Mouse (Mus musculus): ENCODE measurements around the gene Mob3b. TPM values are rescaled to one million over a fixed set of nuclear protein-coding genes. Genes with fewer than 3 reads are reported as not detected.

Gene Mob3b
- polyA plus RNA-seq, 1 experiment from 2014 or later: 3.8 TPM

DNA sequence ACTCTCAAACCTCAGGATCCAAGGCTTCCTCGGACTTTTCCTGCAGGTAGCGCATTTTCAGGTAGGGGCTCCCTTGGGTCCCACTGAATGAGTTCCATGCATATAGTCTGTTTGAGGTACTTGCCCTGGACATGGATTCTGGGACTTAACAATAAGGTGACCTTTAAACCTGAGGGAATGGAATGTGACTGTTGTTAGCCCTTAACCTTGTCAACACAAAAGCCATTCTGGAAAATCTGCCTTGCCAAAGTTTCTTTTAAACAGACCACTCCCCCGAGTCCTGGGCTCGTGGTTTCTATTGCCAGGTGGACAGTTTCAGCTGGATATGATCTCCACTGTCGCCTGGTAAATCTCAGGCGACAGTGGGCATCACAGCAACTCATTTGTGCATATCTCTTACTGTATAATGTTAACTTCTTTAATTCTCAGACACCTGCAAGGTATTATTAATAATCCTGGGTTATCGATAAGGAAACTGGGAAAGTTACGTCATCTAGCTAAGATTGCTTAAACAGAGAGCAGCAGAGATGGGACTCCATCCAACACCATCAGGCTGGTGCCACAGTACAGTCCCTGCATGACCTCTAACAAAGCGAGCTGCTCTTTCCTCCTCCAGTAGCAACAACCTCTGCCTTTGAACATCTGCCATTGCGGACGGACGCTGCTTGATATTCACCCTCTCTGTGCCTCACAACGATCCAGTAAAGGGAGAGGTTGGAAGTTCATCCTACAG, 43.6 kb downstream of the Mob3b start:
- no peak overlapping the region for H3K27ac ChIP-seq (replicated peaks)
- WGBS: 53% methylated on average over 13 of the region's 13 CpGs

DNA sequence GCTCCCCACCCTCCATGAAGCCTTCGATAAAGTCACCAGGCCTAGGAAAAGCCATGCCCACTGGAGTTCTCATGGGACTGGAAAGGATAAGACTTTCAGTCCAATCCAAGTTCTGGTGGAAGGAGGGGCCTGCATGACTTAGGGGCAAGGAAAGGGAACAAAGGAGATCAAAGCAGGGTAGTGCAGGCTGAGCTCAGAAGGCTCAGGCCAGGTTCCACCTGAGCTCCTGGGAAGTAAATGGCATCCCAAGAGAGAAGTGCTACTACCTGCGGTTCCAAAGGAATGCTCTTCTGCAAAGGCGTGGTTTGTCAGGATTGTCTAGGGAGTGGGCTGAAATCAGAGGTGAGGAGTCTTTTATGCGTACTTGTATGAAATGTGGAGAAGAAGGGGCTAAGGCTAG, 44.8 kb downstream of the Mob3b start:
- ATAC-seq (ENCODE audit: extremely low read depth, insufficient number of reproducible peaks, low FRiP score, low TSS enrichment): no peak
- peaks cover 17% of the 10 kb centered on the region for H3K4me1 ChIP-seq
- WGBS: 82% methylated on average over 4 of the region's 4 CpGs
- no peaks in the 10 kb centered on the region for H3K27me3 ChIP-seq (replicated peaks)
- H3K9me3 ChIP-seq: no peaks in the 10 kb centered on the region
- no peak overlapping the region for H3K9ac ChIP-seq
- H3K27ac ChIP-seq (replicated peaks): no peak overlapping the region
- no peak overlapping the region for H3K4me2 ChIP-seq
- H3K36me3 ChIP-seq: no peaks in the 10 kb centered on the region
- no peak overlapping the region for H3K4me3 ChIP-seq

More for the DNA sequence above, 43.6 kb downstream of the Mob3b start:
- Histone ChIP-seq H3K4me2 (no peak overlapping the region), H3K27me3 (replicated peaks) (no peaks in the 10 kb centered on the region), H3K4me3 (no peak overlapping the region), H3K9me3 (no peaks in the 10 kb centered on the region), H3K4me1 (peaks cover 17% of the 10 kb centered on the region), H3K9ac (0 out of 2 replicates have a peak overlapping the region, but pooled peaks have one; percentile 14), H3K36me3 (no peaks in the 10 kb centered on the region)
- no peak for ATAC-seq (ENCODE audit: extremely low read depth, insufficient number of reproducible peaks, low FRiP score, low TSS enrichment)

GRCm38 (mm10) chr4:35105115-35105773, 52.0 kb downstream of the Mob3b start:
- no peak for ATAC-seq (ENCODE audit: extremely low read depth, insufficient number of reproducible peaks, low FRiP score, low TSS enrichment)
- Histone ChIP-seq H3K27ac (replicated peaks) (no peak overlapping the region), H3K36me3 (no peaks in the 10 kb centered on the region), H3K9ac (no peak overlapping the region), H3K9me3 (no peaks in the 10 kb centered on the region), H3K4me3 (no peak overlapping the region), H3K4me2 (no peak overlapping the region), H3K27me3 (replicated peaks) (no peaks in the 10 kb centered on the region), H3K4me1 (peaks cover 4% of the 10 kb centered on the region)
- WGBS: 71% methylated on average over 14 of the region's 14 CpGs

GRCm38 (mm10) chr4:35101201-35101600, 56.1 kb downstream of the Mob3b start:
- Histone ChIP-seq H3K36me3 (no peaks in the 10 kb centered on the region), H3K4me3 (no peak overlapping the region), H3K27ac (replicated peaks) (no peak overlapping the region), H3K4me1 (peaks cover 14% of the 10 kb centered on the region), H3K4me2 (no peak overlapping the region), H3K27me3 (replicated peaks) (no peaks in the 10 kb centered on the region), H3K9me3 (no peaks in the 10 kb centered on the region), H3K9ac (no peak overlapping the region)
- ATAC-seq (ENCODE audit: extremely low read depth, insufficient number of reproducible peaks, low FRiP score, low TSS enrichment): no peak
- 64% methylated on average over 7 of the region's 7 CpGs for WGBS

DNA sequence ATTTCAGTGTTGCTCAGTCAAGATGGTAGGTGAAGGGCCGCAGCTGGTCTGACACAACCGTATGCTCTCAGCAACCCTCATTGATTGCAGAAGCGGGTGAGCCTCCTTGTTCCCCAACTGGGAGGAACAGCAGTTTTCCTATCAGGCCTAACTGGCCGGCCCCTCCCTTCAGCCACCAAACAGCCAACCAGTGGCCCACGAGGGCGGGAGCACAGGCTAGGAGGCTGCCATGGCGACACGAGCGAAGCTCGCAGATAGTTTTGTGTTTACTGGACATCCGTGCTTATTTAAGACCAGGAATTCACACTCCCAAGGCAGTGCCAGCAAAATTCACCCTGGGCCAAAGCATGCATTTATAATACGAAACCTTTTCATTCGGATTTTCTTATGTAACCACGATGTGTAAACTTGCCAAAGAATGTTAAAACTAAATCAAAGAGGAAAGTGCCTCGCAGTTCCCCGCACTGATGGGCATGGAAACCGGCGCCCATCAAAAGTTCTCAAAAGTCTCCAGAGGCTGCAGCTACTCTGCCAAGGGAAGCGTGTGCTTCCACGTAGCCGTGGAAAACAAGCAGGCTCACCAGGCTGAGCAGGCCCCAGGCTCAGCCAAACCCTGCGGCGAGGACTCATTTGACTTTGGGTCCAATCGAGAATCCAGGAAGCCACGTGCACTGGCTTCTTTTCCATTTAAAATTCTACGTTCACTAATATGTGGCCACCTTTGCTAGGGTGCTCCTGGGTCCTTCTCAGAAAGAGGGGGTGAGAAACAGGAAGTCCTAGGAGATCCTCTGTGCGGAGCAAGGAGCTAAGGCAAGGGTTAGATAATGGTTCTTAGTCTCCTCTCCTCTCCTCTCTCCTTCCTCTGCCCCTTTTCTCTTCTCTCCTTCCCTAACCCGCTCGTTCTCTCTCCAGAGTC, 57.2 kb downstream of the Mob3b start:
- ATAC-seq (ENCODE audit: extremely low read depth, insufficient number of reproducible peaks, low FRiP score, low TSS enrichment): peak; percentile 64; the same call in 1 of the 2 replicates
- H3K4me1 ChIP-seq: peaks cover 14% of the 10 kb centered on the region
- peak overlapping the region; percentile 64 for H3K9ac ChIP-seq
- no peak overlapping the region for H3K27ac ChIP-seq (replicated peaks)
- no peaks in the 10 kb centered on the region for H3K9me3 ChIP-seq
- 10% methylated on average over 29 of the region's 29 CpGs for WGBS
- no peaks in the 10 kb centered on the region for H3K36me3 ChIP-seq
- no peaks in the 10 kb centered on the region for H3K27me3 ChIP-seq (replicated peaks)
- H3K4me3 ChIP-seq: peak overlapping the region; percentile 55
- H3K4me2 ChIP-seq: peak overlapping the region; percentile 75

DNA sequence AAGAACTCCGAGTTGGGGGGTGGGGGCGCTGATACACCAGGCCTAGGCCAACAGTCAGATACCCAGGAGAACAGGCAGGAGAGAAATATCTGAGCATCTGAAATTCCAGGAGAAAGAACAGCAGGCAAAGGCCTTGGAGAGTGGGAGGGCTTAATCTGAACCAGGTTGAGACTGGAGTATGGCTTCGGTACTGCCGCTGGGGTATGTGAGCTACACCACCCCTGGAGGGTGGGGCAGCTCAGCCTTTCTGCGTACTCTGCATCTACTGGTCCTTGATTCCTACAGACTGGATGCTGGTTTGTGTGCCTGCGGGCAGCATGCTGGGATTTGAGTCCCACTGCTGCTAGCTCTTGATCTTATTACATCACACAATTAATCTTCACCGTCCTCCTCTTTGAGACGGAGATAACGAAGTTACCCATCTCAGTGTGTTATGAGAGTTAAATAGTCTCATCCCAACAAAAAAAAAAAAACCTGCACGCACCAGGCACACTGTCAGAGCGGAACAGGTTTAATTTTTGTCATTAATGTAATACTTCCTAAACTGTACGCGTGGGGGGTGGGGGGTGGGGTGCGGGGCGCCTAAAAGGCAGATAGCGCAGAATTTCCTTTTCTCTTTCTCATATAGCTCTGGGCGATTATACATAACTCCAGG, 57.9 kb downstream of the Mob3b start:
- Histone ChIP-seq H3K27ac (replicated peaks) (no peak overlapping the region), H3K27me3 (replicated peaks) (no peaks in the 10 kb centered on the region), H3K36me3 (no peaks in the 10 kb centered on the region), H3K9me3 (no peaks in the 10 kb centered on the region), H3K4me1 (peaks cover 14% of the 10 kb centered on the region), H3K9ac (peak overlapping the region; percentile 64), H3K4me2 (peak overlapping the region; percentile 75), H3K4me3 (peak overlapping the region; percentile 55)
- 16% methylated on average over 17 of the region's 17 CpGs for WGBS
- no peak for ATAC-seq (ENCODE audit: extremely low read depth, insufficient number of reproducible peaks, low FRiP score, low TSS enrichment)

- Histone ChIP-seq H3K9ac (no peak overlapping the region), H3K27me3 (replicated peaks) (no peaks in the 10 kb centered on the region), H3K9me3 (no peaks in the 10 kb centered on the region), H3K36me3 (no peaks in the 10 kb centered on the region), H3K27ac (replicated peaks) (no peak overlapping the region), H3K4me3 (no peak overlapping the region), H3K4me2 (no peak overlapping the region), H3K4me1 (peaks cover 14% of the 10 kb centered on the region)
- no peak for ATAC-seq (ENCODE audit: extremely low read depth, insufficient number of reproducible peaks, low FRiP score, low TSS enrichment)
- WGBS: 65% methylated on average over 6 of the region's 6 CpGs
Observed at GRCm38 (mm10) chr4:35098552-35098951, 58.7 kb downstream of the Mob3b start.

- WGBS: 70% methylated on average over 28 of the region's 28 CpGs
- no peak for ATAC-seq (ENCODE audit: extremely low read depth, insufficient number of reproducible peaks, low FRiP score, low TSS enrichment)
- no peaks in the 10 kb centered on the region for H3K9me3 ChIP-seq
Observed at GRCm38 (mm10) chr4:35096226-35097175, 60.8 kb downstream of the Mob3b start.

GRCm38 (mm10) chr4:35092457-35092856, 64.8 kb downstream of the Mob3b start:
- Histone ChIP-seq H3K36me3 (no peaks in the 10 kb centered on the region), H3K4me1 (no peaks in the 10 kb centered on the region), H3K27ac (replicated peaks) (no peak overlapping the region), H3K9ac (no peak overlapping the region), H3K4me2 (no peak overlapping the region), H3K4me3 (no peak overlapping the region), H3K9me3 (no peaks in the 10 kb centered on the region), H3K27me3 (replicated peaks) (no peaks in the 10 kb centered on the region)
- WGBS: 65% methylated on average over 3 of the region's 3 CpGs
- ATAC-seq (ENCODE audit: extremely low read depth, insufficient number of reproducible peaks, low FRiP score, low TSS enrichment): no peak

More at GRCm38 (mm10) chr4:35096226-35097175, 60.8 kb downstream of the Mob3b start:
- no peaks in the 10 kb centered on the region for H3K27me3 ChIP-seq (replicated peaks)
- no peak overlapping the region for H3K9ac ChIP-seq
- H3K4me2 ChIP-seq: no peak overlapping the region
- no peaks in the 10 kb centered on the region for H3K36me3 ChIP-seq
- H3K27ac ChIP-seq (replicated peaks): no peak overlapping the region
- peaks cover 14% of the 10 kb centered on the region for H3K4me1 ChIP-seq
- H3K4me3 ChIP-seq: no peak overlapping the region

- Histone ChIP-seq H3K4me2 (no peak overlapping the region), H3K9me3 (no peaks in the 10 kb centered on the region), H3K4me1 (no peaks in the 10 kb centered on the region), H3K27me3 (replicated peaks) (no peaks in the 10 kb centered on the region), H3K9ac (no peak overlapping the region), H3K27ac (replicated peaks) (no peak overlapping the region), H3K36me3 (no peaks in the 10 kb centered on the region), H3K4me3 (no peak overlapping the region)
- 78% methylated on average over 13 of the region's 13 CpGs for WGBS
- no peak for ATAC-seq (ENCODE audit: extremely low read depth, insufficient number of reproducible peaks, low FRiP score, low TSS enrichment)
Observed at GRCm38 (mm10) chr4:35091157-35091784, 66.0 kb downstream of the Mob3b start.

Data from heart, embryonic 13.5 days (tissue).